Mouse (Mus musculus): ENCODE results near the gene Cnpy1. TPM values are rescaled to one million over a fixed set of nuclear protein-coding genes. Genes with fewer than 3 reads are reported as not detected.

Gene Cnpy1
- polyA plus RNA-seq, 1 experiment from 2014 or later, result 0.95 TPM

DNA sequence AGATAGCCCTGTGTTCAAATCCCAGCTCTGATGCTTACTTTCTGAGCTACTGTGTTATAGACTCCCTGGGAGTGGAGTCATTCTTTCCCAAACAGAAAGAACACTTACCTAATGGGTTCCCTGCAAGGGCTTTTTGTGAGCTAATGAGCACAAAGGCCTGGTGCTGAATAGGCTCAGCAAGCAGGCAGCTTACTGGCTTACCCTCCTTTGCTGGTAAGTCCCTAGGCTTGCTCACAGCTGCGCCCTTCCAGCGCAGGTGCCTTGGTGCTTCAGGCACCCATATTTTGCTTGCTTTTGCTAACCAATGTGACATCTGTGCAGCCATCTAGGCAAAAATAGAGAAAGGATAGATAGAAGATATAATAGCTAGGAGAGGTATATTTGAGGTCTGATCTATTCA, 69.0 kb downstream of the Cnpy1 start:
- no peaks in the 10 kb centered on the region for H3K4me1 ChIP-seq
- WGBS, result 3% methylated on average over 2 of the region's 2 CpGs
- no peaks in the 10 kb centered on the region for H3K9me3 ChIP-seq
- ATAC-seq (ENCODE audit: insufficient number of reproducible peaks, insufficient read depth, low FRiP score, low TSS enrichment), result no peak
- H3K27me3 ChIP-seq, result peaks cover 96% of the 10 kb centered on the region
- no peak overlapping the region for H3K27ac ChIP-seq
- no peak overlapping the region for H3K4me2 ChIP-seq (replicated peaks)
- H3K36me3 ChIP-seq, result no peaks in the 10 kb centered on the region
- H3K9ac ChIP-seq, result no peak overlapping the region
- no peak overlapping the region for H3K4me3 ChIP-seq

DNA sequence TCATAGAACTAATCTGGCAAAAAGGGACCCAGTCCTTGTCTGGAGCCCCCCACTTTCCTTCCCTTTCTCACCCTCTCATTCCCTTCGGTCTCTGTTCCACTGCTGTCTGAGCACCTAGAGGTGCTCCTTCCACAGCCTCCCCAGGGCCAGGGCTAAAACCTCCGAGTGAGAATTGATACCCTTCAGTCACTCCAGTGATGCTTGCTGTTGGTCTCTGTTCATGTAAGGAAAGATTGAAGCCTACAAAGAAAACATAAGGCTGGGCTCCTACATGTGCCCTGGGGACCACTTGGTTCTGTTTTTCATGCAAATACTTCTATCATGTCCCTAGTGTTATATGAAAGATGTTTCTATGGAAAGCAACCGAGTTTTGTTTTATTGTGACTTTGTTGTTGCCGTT, 69.6 kb downstream of the Cnpy1 start:
- H3K4me1 ChIP-seq, result no peaks in the 10 kb centered on the region
- no peaks in the 10 kb centered on the region for H3K9me3 ChIP-seq
- peaks cover 94% of the 10 kb centered on the region for H3K27me3 ChIP-seq
- 5% methylated on average over 4 of the region's 4 CpGs for WGBS
- ATAC-seq (ENCODE audit: insufficient number of reproducible peaks, insufficient read depth, low FRiP score, low TSS enrichment), result no peak
- no peak overlapping the region for H3K9ac ChIP-seq
- H3K36me3 ChIP-seq, result no peaks in the 10 kb centered on the region
- no peak overlapping the region for H3K27ac ChIP-seq
- H3K4me3 ChIP-seq, result no peak overlapping the region
- no peak overlapping the region for H3K4me2 ChIP-seq (replicated peaks)

DNA sequence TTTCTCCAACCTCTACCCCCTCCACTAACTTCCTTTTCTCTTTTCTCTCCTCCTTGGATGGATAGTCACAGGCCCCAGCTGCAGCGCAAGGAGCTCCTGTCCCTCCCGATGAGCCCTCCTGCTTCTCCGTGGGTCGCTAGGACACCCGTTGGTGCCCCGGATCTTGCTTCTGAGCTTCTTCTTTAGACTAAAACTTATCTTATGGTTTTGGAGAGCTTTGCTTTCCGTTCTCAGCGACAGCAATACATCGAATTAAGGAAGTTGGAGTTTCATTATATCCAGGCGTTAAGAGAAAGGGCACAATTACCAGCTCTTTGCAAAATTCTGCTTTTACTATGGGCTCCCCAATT, 70.1 kb downstream of the Cnpy1 start:
- Histone ChIP-seq H3K4me3 (no peak overlapping the region), H3K4me2 (replicated peaks) (no peak overlapping the region), H3K36me3 (no peaks in the 10 kb centered on the region), H3K9ac (no peak overlapping the region), H3K27me3 (peaks cover 94% of the 10 kb centered on the region), H3K9me3 (no peaks in the 10 kb centered on the region), H3K27ac (no peak overlapping the region), H3K4me1 (no peaks in the 10 kb centered on the region)
- 1% methylated on average over 10 of the region's 10 CpGs for WGBS
- ATAC-seq (ENCODE audit: insufficient number of reproducible peaks, insufficient read depth, low FRiP score, low TSS enrichment), result no peak

DNA sequence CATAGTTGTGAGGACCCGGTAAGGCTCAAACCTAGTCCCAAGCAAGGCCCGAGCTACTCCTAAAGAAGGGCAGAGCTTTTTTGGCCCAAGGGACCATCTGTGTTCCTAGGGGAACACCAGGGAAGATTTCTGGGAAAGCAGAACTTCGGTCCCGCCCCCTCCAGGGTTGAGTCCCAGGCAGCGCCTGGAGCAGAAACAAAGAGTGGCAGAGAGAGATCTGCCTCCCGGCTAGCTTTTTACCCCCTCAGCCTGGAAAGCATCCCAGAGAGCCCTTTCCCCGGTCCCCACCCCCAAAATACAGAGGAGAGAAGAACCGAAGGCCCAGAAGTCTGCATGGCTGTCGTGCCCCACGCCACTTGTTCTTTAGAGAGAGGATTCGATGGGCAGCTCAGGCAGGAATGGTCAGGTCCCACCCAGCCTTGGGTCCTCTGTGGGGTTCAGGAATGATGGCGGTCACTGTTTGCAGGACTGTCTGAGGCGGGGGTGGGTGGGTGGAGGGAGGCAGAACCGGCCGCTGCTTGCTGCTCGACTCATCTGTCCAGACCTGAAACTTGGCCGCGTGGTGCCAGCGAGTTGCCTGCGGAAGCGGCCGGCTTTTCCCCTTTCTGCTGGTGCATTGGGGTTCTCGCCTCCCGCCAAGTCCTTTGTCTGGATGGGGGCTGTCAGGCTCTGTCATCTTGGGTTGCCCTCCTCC, 70.6 kb downstream of the Cnpy1 start:
- Histone ChIP-seq H3K4me2 (replicated peaks) (no peak overlapping the region), H3K9me3 (no peaks in the 10 kb centered on the region), H3K9ac (no peak overlapping the region), H3K36me3 (no peaks in the 10 kb centered on the region), H3K4me3 (no peak overlapping the region), H3K4me1 (no peaks in the 10 kb centered on the region), H3K27me3 (peaks cover 92% of the 10 kb centered on the region), H3K27ac (no peak overlapping the region)
- ATAC-seq (ENCODE audit: insufficient number of reproducible peaks, insufficient read depth, low FRiP score, low TSS enrichment), result no peak
- under 1% methylated on average over 24 of the region's 24 CpGs for WGBS

DNA sequence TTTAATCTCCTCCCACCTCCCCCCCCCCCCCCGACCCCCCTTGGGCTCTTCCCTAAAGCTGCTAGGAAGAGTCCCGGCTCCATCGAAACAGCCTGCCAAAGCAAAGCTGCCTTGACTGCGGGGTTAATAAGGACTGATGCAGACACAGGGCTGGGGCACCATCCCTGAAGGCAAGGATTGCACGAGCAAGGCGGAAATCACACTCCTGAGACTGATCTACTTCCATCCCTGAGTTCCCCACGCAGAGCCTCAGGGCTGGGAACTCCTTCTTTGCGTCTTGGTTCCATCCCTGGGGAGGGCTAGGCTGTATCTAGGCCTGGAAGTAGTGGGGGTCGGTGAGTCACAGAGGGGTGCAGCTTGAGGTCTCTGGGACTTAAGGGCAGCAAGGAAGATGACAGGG, 71.5 kb downstream of the Cnpy1 start:
- Histone ChIP-seq H3K27ac (no peak overlapping the region), H3K9ac (no peak overlapping the region), H3K4me3 (no peak overlapping the region), H3K27me3 (peaks cover 92% of the 10 kb centered on the region), H3K9me3 (no peaks in the 10 kb centered on the region), H3K36me3 (no peaks in the 10 kb centered on the region), H3K4me2 (replicated peaks) (no peak overlapping the region), H3K4me1 (no peaks in the 10 kb centered on the region)
- ATAC-seq (ENCODE audit: insufficient number of reproducible peaks, insufficient read depth, low FRiP score, low TSS enrichment), result no peak
- under 1% methylated on average over 9 of the region's 9 CpGs for WGBS

DNA sequence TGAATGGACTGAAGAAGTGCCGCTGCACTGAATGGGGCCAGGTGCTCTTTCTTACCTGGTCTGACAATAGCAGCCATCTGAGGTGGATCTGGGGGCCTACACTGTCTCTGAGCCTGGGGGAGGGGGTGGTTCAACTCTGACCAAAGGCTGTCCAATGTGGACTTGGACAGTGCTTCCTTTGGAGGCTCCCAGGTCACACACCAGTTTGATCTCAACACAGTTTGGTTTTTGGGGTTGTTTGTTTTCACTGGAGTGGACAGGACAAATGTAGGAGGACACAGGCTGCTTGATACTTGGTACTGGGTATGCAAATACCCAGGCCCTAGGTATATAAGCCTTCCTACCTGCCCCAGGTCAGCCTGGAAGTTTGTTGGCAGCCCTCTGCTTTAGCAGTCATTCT, 71.9 kb downstream of the Cnpy1 start:
- Histone ChIP-seq H3K9ac (no peak overlapping the region), H3K4me1 (no peaks in the 10 kb centered on the region), H3K4me2 (replicated peaks) (no peak overlapping the region), H3K36me3 (no peaks in the 10 kb centered on the region), H3K27ac (no peak overlapping the region), H3K27me3 (peaks cover 92% of the 10 kb centered on the region), H3K9me3 (no peaks in the 10 kb centered on the region), H3K4me3 (no peak overlapping the region)
- 12% methylated on average over 1 of the region's 1 CpGs for WGBS
- no peak for ATAC-seq (ENCODE audit: insufficient number of reproducible peaks, insufficient read depth, low FRiP score, low TSS enrichment)

DNA sequence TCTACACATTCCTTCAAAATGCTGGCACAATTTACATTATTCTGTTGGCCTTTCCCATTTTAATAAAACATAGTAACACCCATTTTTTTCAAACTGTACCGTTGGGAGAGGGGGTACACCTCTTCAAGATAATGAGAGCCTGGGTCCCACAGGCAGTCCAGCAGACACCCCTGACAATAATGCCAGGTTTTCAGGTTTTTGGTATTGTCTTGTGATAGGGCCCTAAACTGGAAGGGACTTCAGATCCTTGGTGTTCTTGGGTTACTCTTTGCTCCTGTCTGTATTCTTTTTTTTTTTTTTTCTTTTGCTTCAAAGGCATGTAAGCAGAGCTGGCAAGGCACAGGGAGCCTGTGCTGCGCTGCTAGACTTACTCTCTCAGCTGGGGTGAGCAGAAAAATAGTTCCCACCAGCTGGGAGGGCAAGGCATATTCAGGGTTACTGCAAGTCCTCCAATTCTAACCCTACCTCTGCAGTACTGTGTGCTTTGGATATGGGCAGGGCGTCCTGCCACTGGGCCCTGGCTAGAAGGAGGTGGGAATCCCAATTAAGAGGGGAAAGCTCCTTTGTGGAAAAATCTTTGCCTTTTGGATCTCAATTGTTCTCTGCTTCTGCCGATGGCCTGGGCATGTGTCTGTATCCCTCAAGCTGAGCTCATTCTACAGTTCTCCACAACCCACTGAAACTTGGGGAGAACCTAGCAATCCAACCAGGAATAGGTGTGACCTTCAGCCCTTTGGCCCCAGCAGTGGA, 72.5 kb downstream of the Cnpy1 start:
- Histone ChIP-seq H3K36me3 (no peaks in the 10 kb centered on the region), H3K27me3 (peaks cover 90% of the 10 kb centered on the region), H3K4me3 (no peak overlapping the region), H3K27ac (no peak overlapping the region), H3K9ac (no peak overlapping the region), H3K4me2 (replicated peaks) (no peak overlapping the region), H3K4me1 (no peaks in the 10 kb centered on the region), H3K9me3 (no peaks in the 10 kb centered on the region)
- 7% methylated on average over 4 of the region's 4 CpGs for WGBS
- no peak for ATAC-seq (ENCODE audit: insufficient number of reproducible peaks, insufficient read depth, low FRiP score, low TSS enrichment)

DNA sequence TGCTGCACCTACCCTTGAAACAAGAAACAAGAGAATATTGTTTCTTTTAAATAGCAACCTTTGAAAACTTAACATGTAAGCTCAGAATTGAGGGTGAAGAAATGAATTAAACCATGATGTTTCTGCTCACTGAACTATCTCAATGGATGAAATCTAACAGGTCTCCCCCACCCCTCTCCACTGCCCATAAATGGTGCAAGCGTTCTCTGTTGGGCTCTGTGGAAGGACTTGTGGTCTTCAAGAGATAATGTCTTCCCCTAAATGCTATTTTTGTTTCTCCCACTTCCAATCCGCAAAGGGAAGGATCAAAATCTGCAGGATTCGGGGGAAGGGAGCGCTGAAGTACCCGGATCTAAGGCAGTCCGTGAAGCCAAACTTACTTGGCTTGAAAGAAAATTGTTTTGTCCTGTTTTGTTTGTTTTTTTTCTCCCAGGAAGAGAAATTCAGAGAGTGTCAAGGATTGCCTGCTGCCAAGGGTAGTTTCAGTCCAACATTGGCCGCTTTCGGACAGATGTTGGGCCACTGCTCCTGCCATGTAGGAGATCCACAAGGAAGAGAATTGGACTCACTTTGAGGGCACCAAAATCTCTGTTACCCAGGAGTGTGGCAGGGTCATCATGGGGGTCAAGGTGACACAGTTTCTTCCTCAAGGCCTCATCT, 73.2 kb downstream of the Cnpy1 start:
- no peaks in the 10 kb centered on the region for H3K4me1 ChIP-seq
- no peak overlapping the region for H3K27ac ChIP-seq
- no peak overlapping the region for H3K4me3 ChIP-seq
- H3K4me2 ChIP-seq (replicated peaks), result no peak overlapping the region
- no peaks in the 10 kb centered on the region for H3K36me3 ChIP-seq
- H3K9me3 ChIP-seq, result no peaks in the 10 kb centered on the region
- no peak overlapping the region for H3K9ac ChIP-seq
- no peak for ATAC-seq (ENCODE audit: insufficient number of reproducible peaks, insufficient read depth, low FRiP score, low TSS enrichment)
- H3K27me3 ChIP-seq, result peaks cover 88% of the 10 kb centered on the region
- 3% methylated on average over 8 of the region's 8 CpGs for WGBS

DNA sequence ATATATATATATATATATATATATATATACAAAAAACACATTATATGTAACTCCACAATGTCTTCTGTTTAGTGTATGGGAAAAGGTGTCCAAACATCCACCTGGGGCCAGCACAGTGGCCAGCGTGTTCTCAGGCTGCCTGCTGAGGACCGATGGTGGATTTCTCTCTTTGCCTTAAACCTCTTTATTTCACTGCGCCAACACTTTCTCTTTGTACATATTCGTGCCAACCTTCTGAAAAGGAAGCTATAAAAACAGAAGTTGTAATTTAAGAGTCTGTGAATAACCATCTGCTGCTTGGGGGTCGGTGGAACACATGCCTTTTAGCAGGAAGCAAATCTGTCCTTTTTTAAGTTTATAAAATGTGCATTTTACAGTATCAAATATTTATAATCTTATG, 73.9 kb downstream of the Cnpy1 start:
- no peaks in the 10 kb centered on the region for H3K36me3 ChIP-seq
- no peak overlapping the region for H3K4me2 ChIP-seq (replicated peaks)
- H3K4me1 ChIP-seq, result peaks cover 1% of the 10 kb centered on the region; the same call in 1 of the 2 replicates
- no peak overlapping the region for H3K27ac ChIP-seq
- H3K9me3 ChIP-seq, result no peaks in the 10 kb centered on the region
- ATAC-seq (ENCODE audit: insufficient number of reproducible peaks, insufficient read depth, low FRiP score, low TSS enrichment), result no peak
- peaks cover 88% of the 10 kb centered on the region for H3K27me3 ChIP-seq
- no peak overlapping the region for H3K9ac ChIP-seq
- WGBS, result 6% methylated on average over 5 of the region's 5 CpGs
- no peak overlapping the region for H3K4me3 ChIP-seq

DNA sequence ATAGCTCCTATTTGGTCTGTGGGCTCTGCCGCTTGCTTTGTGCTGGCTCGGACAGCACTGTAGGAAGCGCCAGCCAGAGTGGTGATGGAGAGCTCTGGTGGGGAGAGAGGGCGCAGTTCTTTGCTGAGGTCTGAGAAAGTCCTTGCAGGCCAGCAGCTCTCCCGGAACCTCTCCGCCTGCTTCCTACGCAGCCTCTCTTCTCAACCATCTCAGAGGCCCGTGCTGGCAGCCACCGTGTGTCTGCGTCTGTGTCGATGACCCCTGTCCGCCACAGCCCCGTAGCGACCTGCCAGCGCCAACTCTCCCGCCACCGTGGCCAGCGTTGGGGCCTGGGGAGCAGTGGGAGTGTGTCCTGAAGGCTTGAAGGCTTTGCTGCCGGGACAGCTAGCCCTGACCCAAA, 74.7 kb downstream of the Cnpy1 start:
- Histone ChIP-seq H3K9ac (no peak overlapping the region), H3K4me3 (no peak overlapping the region), H3K27ac (no peak overlapping the region), H3K9me3 (no peaks in the 10 kb centered on the region), H3K4me2 (replicated peaks) (no peak overlapping the region), H3K4me1 (peaks cover 9% of the 10 kb centered on the region), H3K27me3 (peaks cover 88% of the 10 kb centered on the region), H3K36me3 (no peaks in the 10 kb centered on the region)
- 2% methylated on average over 19 of the region's 19 CpGs for WGBS
- no peak for ATAC-seq (ENCODE audit: insufficient number of reproducible peaks, insufficient read depth, low FRiP score, low TSS enrichment)

DNA sequence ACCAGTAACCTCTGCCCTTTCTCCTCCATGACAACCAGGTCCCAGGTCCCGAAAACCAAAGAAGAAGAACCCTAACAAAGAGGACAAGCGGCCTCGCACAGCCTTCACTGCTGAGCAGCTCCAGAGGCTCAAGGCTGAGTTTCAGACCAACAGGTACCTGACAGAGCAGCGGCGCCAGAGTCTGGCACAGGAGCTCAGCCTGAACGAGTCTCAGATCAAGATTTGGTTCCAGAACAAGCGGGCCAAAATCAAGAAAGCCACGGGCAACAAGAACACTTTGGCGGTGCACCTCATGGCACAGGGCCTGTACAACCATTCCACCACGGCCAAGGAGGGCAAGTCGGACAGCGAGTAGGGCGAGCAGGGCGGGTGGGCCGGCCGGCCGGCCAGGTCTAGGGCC, 75.5 kb downstream of the Cnpy1 start:
- Histone ChIP-seq H3K9me3 (no peaks in the 10 kb centered on the region), H3K4me2 (replicated peaks) (no peak overlapping the region), H3K9ac (no peak overlapping the region), H3K4me3 (no peak overlapping the region), H3K27me3 (peaks cover 88% of the 10 kb centered on the region), H3K27ac (no peak overlapping the region), H3K36me3 (no peaks in the 10 kb centered on the region), H3K4me1 (peaks cover 10% of the 10 kb centered on the region)
- WGBS, result 1% methylated on average over 17 of the region's 17 CpGs
- no peak for ATAC-seq (ENCODE audit: insufficient number of reproducible peaks, insufficient read depth, low FRiP score, low TSS enrichment)

DNA sequence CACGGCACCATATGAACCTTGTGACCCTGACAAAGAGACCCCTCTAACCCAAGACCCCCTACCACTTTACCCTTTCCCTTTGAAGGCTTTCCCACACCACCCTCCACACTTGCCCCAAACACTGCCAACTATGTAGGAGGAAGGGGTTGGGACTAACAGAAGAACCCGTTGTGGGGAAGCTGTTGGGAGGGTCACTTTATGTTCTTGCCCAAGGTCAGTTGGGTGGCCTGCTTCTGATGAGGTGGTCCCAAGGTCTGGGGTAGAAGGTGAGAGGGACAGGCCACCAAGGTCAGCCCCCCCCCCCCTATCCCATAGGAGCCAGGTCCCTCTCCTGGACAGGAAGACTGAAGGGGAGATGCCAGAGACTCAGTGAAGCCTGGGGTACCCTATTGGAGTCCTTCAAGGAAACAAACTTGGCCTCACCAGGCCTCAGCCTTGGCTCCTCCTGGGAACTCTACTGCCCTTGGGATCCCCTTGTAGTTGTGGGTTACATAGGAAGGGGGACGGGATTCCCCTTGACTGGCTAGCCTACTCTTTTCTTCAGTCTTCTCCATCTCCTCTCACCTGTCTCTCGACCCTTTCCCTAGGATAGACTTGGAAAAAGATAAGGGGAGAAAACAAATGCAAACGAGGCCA, 76.3 kb downstream of the Cnpy1 start:
- no peak overlapping the region for H3K27ac ChIP-seq
- 6% methylated on average over 5 of the region's 5 CpGs for WGBS
- ATAC-seq (ENCODE audit: insufficient number of reproducible peaks, insufficient read depth, low FRiP score, low TSS enrichment), result no peak
- H3K4me3 ChIP-seq, result no peak overlapping the region
- peaks cover 10% of the 10 kb centered on the region for H3K4me1 ChIP-seq
- H3K4me2 ChIP-seq (replicated peaks), result no peak overlapping the region
- no peaks in the 10 kb centered on the region for H3K36me3 ChIP-seq
- H3K9me3 ChIP-seq, result no peaks in the 10 kb centered on the region
- H3K27me3 ChIP-seq, result peaks cover 89% of the 10 kb centered on the region
- no peak overlapping the region for H3K9ac ChIP-seq
